Mouse (Mus musculus) thymus, adult 18-20 months (tissue): ENCODE measurements around the gene Ubox5.
A peak's percentile ranks its signal among the peaks of the same experiment; 100 is the strongest.
"Not testable (repeated sequence)": the region's sequence is repeated elsewhere in the genome, so short reads cannot be mapped to it uniquely, and the experiment has no call there.

Experiments
- DNase-seq, 2 experiments: peaks; one replicate each; pipeline ENCODE4 v3.0.0; 2022; ENCODE audit warnings: mixed read lengths in 2 of 2

The Ubox5 gene

GRCm38 (mm10) chr2:130632887-130633675, 3.2 kb upstream of the Ubox5 start:
- DNase-seq: no peak

GRCm38 (mm10) chr2:130632416-130632815, 2.6 kb upstream of the Ubox5 start:
- no peak for DNase-seq

- DNase-seq: no peak
Observed at GRCm38 (mm10) chr2:130629080-130629838, 579 bp downstream of the Ubox5 start.

- no peak for DNase-seq
Observed at GRCm38 (mm10) chr2:130628424-130628823, 1.4 kb downstream of the Ubox5 start.

DNA sequence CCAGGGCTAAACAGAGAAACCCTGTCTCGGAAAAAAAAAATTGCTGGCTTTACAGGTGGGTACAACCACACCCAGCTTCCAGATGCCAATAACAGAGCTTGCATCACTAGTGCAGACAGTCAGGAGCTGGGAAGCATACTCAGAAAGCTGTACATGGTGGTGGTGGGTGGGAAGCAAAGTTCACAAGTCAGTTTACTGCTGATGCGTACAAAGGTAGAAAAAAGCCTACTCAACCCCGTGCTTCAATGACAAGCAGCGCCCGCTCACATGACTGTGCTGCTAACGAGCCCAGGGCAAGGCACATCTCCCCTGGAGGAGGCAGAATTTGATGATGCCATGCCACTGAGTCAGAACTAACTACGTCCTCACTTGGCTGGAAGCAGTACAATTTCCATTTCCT, 10.9 kb downstream of the Ubox5 start:
- DNase-seq: no peak

GRCm38 (mm10) chr2:130613091-130613490, 16.7 kb downstream of the Ubox5 start:
- DNase-seq: no peak

DNA sequence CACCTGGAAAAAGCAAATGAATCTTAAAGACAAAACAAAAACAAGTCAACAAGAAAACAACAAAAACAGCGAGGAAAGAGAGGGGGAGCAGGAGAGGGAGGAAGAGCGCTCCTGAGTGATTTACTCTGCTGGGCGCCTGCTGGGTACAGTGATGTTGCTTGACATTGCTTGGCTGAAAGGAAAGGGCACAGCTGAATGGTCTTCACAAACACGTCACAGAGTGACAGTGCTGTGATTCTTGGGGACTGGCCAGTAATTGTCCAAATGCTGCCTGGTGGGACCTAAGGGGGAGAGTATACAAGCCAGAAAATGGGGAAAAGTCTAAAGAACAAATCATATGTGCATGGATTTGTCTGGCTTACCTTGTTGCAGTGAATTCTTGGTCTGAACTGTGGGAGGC, 27.6 kb downstream of the Ubox5 start:
- no peak for DNase-seq

- no peak for DNase-seq
Observed at GRCm38 (mm10) chr2:130598399-130598798, 31.4 kb downstream of the Ubox5 start.

GRCm38 (mm10) chr2:130597601-130598010, 32.2 kb downstream of the Ubox5 start:
- DNase-seq: no peak

- no peak for DNase-seq
Observed at GRCm38 (mm10) chr2:130595596-130595995, 34.2 kb downstream of the Ubox5 start.

- no peak for DNase-seq
Observed at GRCm38 (mm10) chr2:130591016-130591415, 38.8 kb downstream of the Ubox5 start.

- DNase-seq: no peak
Observed at GRCm38 (mm10) chr2:130589761-130590160, 40.1 kb downstream of the Ubox5 start.

- no peak for DNase-seq
Observed at GRCm38 (mm10) chr2:130589157-130589556, 40.7 kb downstream of the Ubox5 start.

DNA sequence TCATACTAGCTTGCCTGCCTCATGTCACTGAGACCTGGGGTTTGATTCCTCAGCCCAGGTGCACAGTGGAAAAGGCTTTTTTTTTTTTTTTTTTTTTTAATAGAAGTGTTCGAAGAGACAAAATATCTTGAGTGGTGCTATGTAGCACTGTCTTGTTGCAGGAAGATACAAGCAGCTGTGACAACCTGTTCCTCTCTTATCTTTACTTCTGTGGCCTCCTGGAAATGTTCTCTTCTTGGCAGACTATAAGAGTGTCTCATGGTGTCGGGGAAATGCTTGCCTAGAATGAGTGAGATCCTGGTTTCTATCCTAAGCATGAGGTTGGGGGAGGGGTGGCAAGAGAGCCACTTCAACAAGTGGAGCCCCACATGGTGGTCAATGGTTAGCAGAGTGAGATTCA, 41.5 kb downstream of the Ubox5 start:
- no peak for DNase-seq

- no peak for DNase-seq
Observed at GRCm38 (mm10) chr2:130586016-130586415, 43.8 kb downstream of the Ubox5 start.

GRCm38 (mm10) chr2:130583902-130584560, 45.8 kb downstream of the Ubox5 start:
- no peak for DNase-seq

- DNase-seq: no peak
Observed at GRCm38 (mm10) chr2:130582552-130582951, 47.3 kb downstream of the Ubox5 start, which contains the start of gene Avp. Avp (minus strand) TSS chr2:130582554.

- no peak for DNase-seq
Observed at GRCm38 (mm10) chr2:130581201-130581600, 48.6 kb downstream of the Ubox5 start.

DNA sequence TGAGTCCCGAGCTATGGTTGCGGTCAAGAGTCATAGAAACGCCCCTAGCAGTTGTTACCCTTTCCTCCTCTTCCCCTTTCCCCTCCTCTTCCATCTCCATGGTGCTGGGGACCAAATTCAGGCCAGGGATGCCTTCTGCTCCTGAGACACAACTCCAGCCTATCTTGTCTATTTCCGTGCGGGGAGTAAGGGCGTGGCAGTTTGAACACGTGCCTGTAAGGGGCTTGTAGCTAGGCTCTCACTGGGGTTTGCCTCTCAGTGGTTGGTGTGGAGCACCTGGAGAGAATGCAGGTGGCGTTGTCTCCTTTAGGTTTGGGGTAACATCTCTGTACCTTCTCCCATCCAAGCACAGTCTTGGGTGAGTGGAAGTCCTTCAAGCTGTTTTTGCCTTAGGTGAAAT, 50.0 kb downstream of the Ubox5 start:
- no peak for DNase-seq

- DNase-seq: peak; percentile 35 to 44
Observed at GRCm38 (mm10) chr2:130578148-130578547, 51.7 kb downstream of the Ubox5 start.

DNA sequence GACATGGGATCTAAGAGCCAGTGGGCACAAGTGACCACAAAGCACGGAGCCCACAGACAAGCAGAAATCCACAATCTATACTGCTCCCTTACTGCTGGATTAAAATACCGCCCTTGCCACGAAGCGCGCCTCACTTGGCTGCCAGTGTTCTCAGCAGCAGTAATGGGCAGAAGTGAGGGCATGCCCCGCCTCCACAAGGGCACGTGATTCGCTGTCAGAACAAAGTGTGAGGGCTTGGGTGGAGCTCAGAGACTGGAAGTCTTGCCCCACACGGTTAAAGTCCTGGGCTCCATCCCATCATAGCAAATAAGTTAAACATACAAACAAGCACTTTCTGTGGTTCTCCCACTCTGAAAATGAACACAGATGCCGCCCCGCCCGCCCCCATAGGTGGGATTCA, 52.2 kb downstream of the Ubox5 start:
- DNase-seq: peak; percentile 29 to 37

DNA sequence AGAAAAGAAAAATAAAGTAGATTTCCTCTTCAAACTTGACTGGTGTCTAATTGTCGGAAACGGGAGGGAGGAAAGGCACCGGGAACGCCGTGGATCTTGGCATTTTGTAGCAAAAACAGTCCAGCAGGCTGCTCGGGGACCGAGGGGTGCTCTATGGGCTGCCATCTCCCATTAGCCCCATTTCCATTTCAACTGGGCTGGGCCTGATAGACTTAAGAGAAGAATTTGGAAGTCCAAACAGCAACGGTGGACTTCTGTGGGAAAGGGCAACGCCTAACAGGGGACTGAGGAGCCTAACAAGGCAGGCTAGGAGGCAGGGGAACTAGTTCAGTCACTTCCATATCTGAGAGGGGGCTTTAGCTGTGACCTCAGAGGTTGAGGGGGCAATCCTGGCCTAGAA, 52.8 kb downstream of the Ubox5 start:
- DNase-seq: no peak

DNA sequence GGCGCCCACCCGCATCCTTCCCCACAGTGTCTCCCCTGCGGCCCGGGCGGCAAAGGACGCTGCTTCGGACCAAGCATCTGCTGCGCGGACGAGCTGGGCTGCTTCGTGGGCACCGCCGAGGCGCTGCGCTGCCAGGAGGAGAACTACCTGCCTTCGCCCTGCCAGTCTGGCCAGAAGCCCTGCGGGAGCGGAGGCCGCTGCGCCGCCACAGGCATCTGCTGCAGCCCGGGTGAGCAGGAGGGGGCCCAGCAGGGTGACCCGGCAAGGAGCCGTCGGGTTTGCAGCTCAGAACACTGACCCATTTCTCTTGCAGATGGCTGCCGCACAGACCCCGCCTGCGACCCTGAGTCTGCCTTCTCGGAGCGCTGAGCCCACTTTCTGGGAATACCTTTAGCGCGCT, 53.3 kb downstream of the Ubox5 start:
- not testable (repeated sequence) for DNase-seq

DNA sequence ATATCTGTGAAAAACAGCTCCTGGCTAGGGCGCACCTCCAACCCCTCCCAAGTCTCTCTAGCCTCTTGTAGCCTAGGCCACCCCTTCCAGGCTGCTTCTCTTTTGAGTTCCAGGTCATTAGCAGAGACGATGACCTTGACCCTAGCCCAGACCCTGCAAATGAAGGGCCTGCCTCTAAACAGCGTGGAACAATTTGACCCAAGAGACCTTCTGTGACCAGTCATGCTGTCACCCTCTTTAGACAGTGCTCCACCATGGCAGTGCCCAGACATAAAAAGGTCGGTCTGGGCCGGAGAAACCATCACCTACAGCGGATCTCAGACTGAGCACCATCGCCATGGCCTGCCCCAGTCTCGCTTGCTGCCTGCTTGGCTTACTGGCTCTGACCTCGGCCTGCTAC, 54.0 kb downstream of the Ubox5 start, which contains the start of gene Oxt:
Gene Oxt, plus strand, starts transcription at position 301 of the 400 bp plus-strand sequence.
- no peak for DNase-seq
